Mouse (Mus musculus): ENCODE data around the gene Tmem143.

GRCm38 (mm10) chr7:45956611-45957010, 59.9 kb downstream of the Tmem143 start:
- no peak for TF ChIP-seq CTCF (IDR thresholded peaks at IDR 0.05; ENCODE audit: borderline replicate concordance, insufficient read depth, low read depth, low read length)
- no peak for TF ChIP-seq POLR2A (IDR thresholded peaks at IDR 0.05; ENCODE audit: borderline replicate concordance, insufficient read depth, low read length)
